Mouse (Mus musculus): ENCODE results near the gene Ess2. TPM values are rescaled to one million over a fixed set of nuclear protein-coding genes. Genes with fewer than 3 reads are reported as not detected.

Gene Ess2
- total and polyA plus RNA-seq, 3 experiments: 31.1 to 37.0 (median 33.1) TPM

- in situ Hi-C loops (cut with MboI; ENCODE audit: low pct_ligation_motif_present, low pct_unique_long_range_greater_than_20kb, low sequenced_read_pairs): no loop called here
- TF ChIP-seq MAX (IDR thresholded peaks at IDR 0.05; ENCODE audit: low read length): no peak
- TF ChIP-seq BHLHE40 (IDR thresholded peaks at IDR 0.05; ENCODE audit: low read depth, low read length): no peak
- no peak for TF ChIP-seq ZMIZ1 (IDR thresholded peaks at IDR 0.05; ENCODE audit: low read depth, low read length)
- dilution Hi-C loops (cut with MboI; ENCODE audit: extremely low pct_ligation_motif_present, extremely low pct_unique_long_range_greater_than_20kb, low sequenced_read_pairs): no loop called here
- no peaks in the 10 kb centered on the region for H3K79me2 ChIP-seq (replicated peaks; ENCODE audit: control insufficient read depth, extremely low read depth, insufficient read depth, poor library complexity, severe bottlenecking)
- H3K27ac ChIP-seq (ENCODE audit: insufficient read depth, low read depth): no peak overlapping the region
- H3K9me3 ChIP-seq (replicated peaks; ENCODE audit: low read length): no peaks in the 10 kb centered on the region
- DNase-seq (ENCODE audit: extremely low read depth): no peak
- peaks cover 0 to 9% of the 10 kb centered on the region in 2 experiments; a peak in 2 of 4 replicates for H3K4me1 ChIP-seq (ENCODE audit: control insufficient read depth in 1 of 2, insufficient read depth in 2 of 2)
- peaks cover 59% of the 10 kb centered on the region for H3K27me3 ChIP-seq (replicated peaks)
- H3K9ac ChIP-seq (ENCODE audit: insufficient read depth, low read depth): no peak overlapping the region
- no peaks in the 10 kb centered on the region for H3K36me3 ChIP-seq (replicated peaks in 1 of 2; ENCODE audit: control insufficient read depth in 1 of 2, insufficient read depth in 1 of 2, low read length in 1 of 2)
- no peak overlapping the region for H3K4me3 ChIP-seq (replicated peaks in 1 of 3; ENCODE audit: low read depth in 2 of 3, low read length in 2 of 3, poor library complexity in 1 of 3)
- peak overlapping the region; percentile 47 for H3K4me2 ChIP-seq (ENCODE audit: insufficient read depth, low read depth, poor library complexity, severe bottlenecking)
Measured at GRCm38 (mm10) chr16:17938187-17938586, 27.0 kb upstream of the Ess2 start.

DNA sequence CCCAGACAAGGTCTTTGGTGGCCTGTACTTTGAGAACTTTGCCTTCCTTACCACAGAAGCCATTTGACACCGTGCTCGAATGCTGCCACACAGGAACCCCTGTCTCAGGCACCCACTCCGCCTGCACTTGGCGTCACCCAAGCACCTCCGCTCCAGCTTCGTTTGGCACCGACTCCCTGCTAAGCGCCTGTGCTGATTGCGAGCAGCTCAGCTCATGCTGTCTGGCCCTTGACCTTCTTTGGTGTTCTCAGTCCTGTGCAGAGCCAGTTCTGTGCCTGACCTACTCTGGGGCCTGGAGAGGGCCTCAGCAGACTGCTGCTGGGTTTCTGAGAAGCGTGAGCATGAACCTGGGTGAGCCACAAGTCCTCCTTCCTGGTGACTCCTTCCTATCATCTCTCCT lies 25.6 kb upstream of the Ess2 start:
- in situ Hi-C loops (cut with MboI; ENCODE audit: low pct_ligation_motif_present, low pct_unique_long_range_greater_than_20kb, low sequenced_read_pairs) (no loop called here), dilution Hi-C loops (cut with MboI; ENCODE audit: extremely low pct_ligation_motif_present, extremely low pct_unique_long_range_greater_than_20kb, low sequenced_read_pairs) (no loop called here)
- H3K4me1 ChIP-seq (ENCODE audit: control insufficient read depth in 1 of 2, insufficient read depth in 2 of 2): peaks cover 0 to 9% of the 10 kb centered on the region in 2 experiments; a peak in 2 of 4 replicates
- no peak overlapping the region for H3K4me2 ChIP-seq (ENCODE audit: insufficient read depth, low read depth, poor library complexity, severe bottlenecking)
- no peaks in the 10 kb centered on the region for H3K36me3 ChIP-seq (replicated peaks in 1 of 2; ENCODE audit: control insufficient read depth in 1 of 2, insufficient read depth in 1 of 2, low read length in 1 of 2)
- no peak for TF ChIP-seq RCOR1 (conservative IDR thresholded peaks at IDR 0.05; ENCODE audit: low read depth, low read length)
- no peak for TF ChIP-seq JUN (IDR thresholded peaks at IDR 0.05; ENCODE audit: insufficient read depth, low read depth, low read length)
- TF ChIP-seq KAT2A (IDR thresholded peaks at IDR 0.05; ENCODE audit: insufficient replicate concordance, low read length): no peak
- no peak for TF ChIP-seq ZMIZ1 (IDR thresholded peaks at IDR 0.05; ENCODE audit: low read depth, low read length)
- no peak for TF ChIP-seq MXI1 (IDR thresholded peaks at IDR 0.05; ENCODE audit: low read depth, low read length)
- TF ChIP-seq SMC3 (IDR thresholded peaks at IDR 0.05; ENCODE audit: low read depth, low read length): no peak
- TF ChIP-seq MAZ (IDR thresholded peaks at IDR 0.05; ENCODE audit: low read depth, low read length): no peak
- no peak for TF ChIP-seq MAFK (IDR thresholded peaks at IDR 0.05; ENCODE audit: insufficient replicate concordance, low read length)
- TF ChIP-seq CHD2 (IDR thresholded peaks at IDR 0.05; ENCODE audit: low read length): no peak
- TF ChIP-seq ELF1 (IDR thresholded peaks at IDR 0.05; ENCODE audit: low read depth, low read length): no peak
- TF ChIP-seq IRF4 (IDR thresholded peaks at IDR 0.05; ENCODE audit: low read depth, low read length): no peak
- TF ChIP-seq CTCF (conservative IDR thresholded peaks at IDR 0.05 in 1 of 2, IDR thresholded peaks at IDR 0.05 in 1 of 2; ENCODE audit: low read depth in 2 of 2, low read length in 2 of 2): no peak
- TF ChIP-seq RAD21 (IDR thresholded peaks at IDR 0.05; ENCODE audit: low read depth, low read length): no peak
- no peak for TF ChIP-seq UBTF (IDR thresholded peaks at IDR 0.05; ENCODE audit: low read depth, low read length)
- TF ChIP-seq BHLHE40 (IDR thresholded peaks at IDR 0.05; ENCODE audit: low read depth, low read length): no peak
- no peak for TF ChIP-seq CHD1 (IDR thresholded peaks at IDR 0.05; ENCODE audit: low read depth, low read length)
- no peak for TF ChIP-seq USF1 (IDR thresholded peaks at IDR 0.05; ENCODE audit: low read depth, low read length)
- no peak for TF ChIP-seq MAX (IDR thresholded peaks at IDR 0.05; ENCODE audit: low read length)
- no peaks in the 10 kb centered on the region for H3K9me3 ChIP-seq (replicated peaks; ENCODE audit: low read length)
- no peak for DNase-seq (ENCODE audit: extremely low read depth)
- H3K4me3 ChIP-seq (replicated peaks in 1 of 3; ENCODE audit: low read depth in 2 of 3, low read length in 2 of 3, poor library complexity in 1 of 3): no peak overlapping the region
- H3K27ac ChIP-seq (ENCODE audit: insufficient read depth, low read depth): no peak overlapping the region
- H3K27me3 ChIP-seq (replicated peaks): peaks cover 51% of the 10 kb centered on the region
- H3K79me2 ChIP-seq (replicated peaks; ENCODE audit: control insufficient read depth, extremely low read depth, insufficient read depth, poor library complexity, severe bottlenecking): no peaks in the 10 kb centered on the region
- no peak overlapping the region for H3K9ac ChIP-seq (ENCODE audit: insufficient read depth, low read depth)

All from CH12.LX (cell line).